Mouse (Mus musculus) G1E (cell line): ENCODE results near the gene Pgm5. TPM values are rescaled to one million over a fixed set of nuclear protein-coding genes. Genes with fewer than 3 reads are reported as not detected.

Source experiments
- ATAC-seq: 2 replicates; pipeline ENCODE4 v1.8.0; 2016; ENCODE audit warnings: mild to moderate bottlenecking; ENCODE audit not compliant: insufficient number of reproducible peaks, poor library complexity, low FRiP score, severe bottlenecking; ENCODE audit errors: extremely low read depth
- DNase-seq: peaks from one replicate; pipeline ENCODE4 v3.0.0; 2012; ENCODE audit warnings: low spot score
- H3K27me3 ChIP-seq: 2 replicates; pipeline ENCODE4 v1.6.1; 2012; ENCODE audit warnings: mild to moderate bottlenecking, low read length, inconsistent platforms; ENCODE audit not compliant: insufficient read depth
- H3K36me3 ChIP-seq: replicated peaks from 2 replicates; pipeline ENCODE3; 2012; ENCODE audit warnings: mild to moderate bottlenecking, inconsistent platforms
- H3K4me1 ChIP-seq: 2 replicates; pipeline ENCODE4 v1.6.1; 2012; ENCODE audit warnings: low read depth, low read length, inconsistent platforms, mixed read lengths; ENCODE audit not compliant: insufficient read depth
- H3K4me3 ChIP-seq: 2 replicates; pipeline ENCODE4 v1.5.1; 2012; ENCODE audit warnings: low read depth, mild to moderate bottlenecking, inconsistent platforms, low read length, moderate library complexity, mixed read lengths
- H3K9me3 ChIP-seq: replicated peaks from 2 replicates; pipeline ENCODE4 v1.6.1; 2012; ENCODE audit warnings: inconsistent platforms
- CTCF ChIP-seq: IDR thresholded peaks from 2 replicates; pipeline ENCODE4 v1.5.1; 2012; ENCODE audit warnings: low read depth, low read length, inconsistent platforms, mixed read lengths
- GATA1 ChIP-seq: IDR thresholded peaks from 2 replicates; pipeline ENCODE4 v1.6.1; 2012; ENCODE audit warnings: borderline replicate concordance, low read length, inconsistent platforms, mixed read lengths
- GATA2 ChIP-seq: IDR thresholded peaks from 2 replicates; pipeline ENCODE4 v1.6.1; 2012; ENCODE audit warnings: low read depth, low read length, inconsistent platforms, borderline replicate concordance
- POLR2AphosphoS5 ChIP-seq: IDR thresholded peaks from 2 replicates; pipeline ENCODE4 v1.6.1; 2012; ENCODE audit warnings: low read depth, low read length, inconsistent platforms; ENCODE audit not compliant: insufficient replicate concordance
- TAL1 ChIP-seq: conservative IDR thresholded peaks from 2 replicates; pipeline ENCODE4 v1.6.1; 2012; ENCODE audit warnings: low read depth, low read length, inconsistent platforms, mixed read lengths
- polyA plus RNA-seq: library from polyadenylated mRNA; stranded (reverse); fragments of >175 nt; gene quantifications from 2 replicates; pipeline ENCODE4 v1.2.3, GENCODE M21; 2012
- total RNA-seq, 2 experiments: library from RNA; stranded (forward) in 1 of 2; stranded (reverse) in 1 of 2; fragments of 200-1000 nt in 1 of 2; fragments of >200 nt in 1 of 2; fragmentation: Nextera tagmentation in 1 of 2; gene quantifications; 2 replicates each; pipeline ENCODE4 v1.2.3; 2014 to 2017

Gene Pgm5
- total and polyA plus RNA-seq, 3 experiments, result 0.16 TPM; not detected in 2

DNA sequence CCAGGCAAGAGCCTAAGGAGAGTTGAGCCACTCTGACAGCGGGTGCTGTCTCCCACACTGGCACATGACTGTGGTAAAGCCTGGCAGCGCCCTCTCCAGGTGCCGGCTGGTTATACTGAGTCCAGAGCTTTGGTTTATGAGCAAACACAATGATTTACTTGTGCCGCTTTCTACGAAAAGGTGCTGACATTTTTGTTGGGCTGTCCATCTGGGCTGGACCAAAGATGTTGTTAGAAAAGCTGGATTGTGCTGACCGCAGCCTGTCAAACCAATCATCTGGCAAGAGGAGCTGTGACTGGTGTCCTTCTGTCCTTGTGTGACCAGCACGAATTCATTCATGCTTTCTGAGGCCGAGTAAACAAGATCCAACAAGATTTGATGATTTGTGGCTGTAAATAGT, 159.9 kb downstream of the Pgm5 start:
- Histone ChIP-seq H3K4me1 (no peaks in the 10 kb centered on the region), H3K4me3 (no peak overlapping the region), H3K36me3 (no peaks in the 10 kb centered on the region), H3K9me3 (no peaks in the 10 kb centered on the region), H3K27me3 (0 out of 2 replicates have a peak, but pooled peaks cover 2% of the 10 kb centered on the region)
- TF ChIP-seq CTCF, result no peak
- no peak for TF ChIP-seq GATA2
- no peak for TF ChIP-seq GATA1
- TF ChIP-seq POLR2AphosphoS5, result no peak
- no peak for TF ChIP-seq TAL1
- DNase-seq (no peak), ATAC-seq (no peak)

DNA sequence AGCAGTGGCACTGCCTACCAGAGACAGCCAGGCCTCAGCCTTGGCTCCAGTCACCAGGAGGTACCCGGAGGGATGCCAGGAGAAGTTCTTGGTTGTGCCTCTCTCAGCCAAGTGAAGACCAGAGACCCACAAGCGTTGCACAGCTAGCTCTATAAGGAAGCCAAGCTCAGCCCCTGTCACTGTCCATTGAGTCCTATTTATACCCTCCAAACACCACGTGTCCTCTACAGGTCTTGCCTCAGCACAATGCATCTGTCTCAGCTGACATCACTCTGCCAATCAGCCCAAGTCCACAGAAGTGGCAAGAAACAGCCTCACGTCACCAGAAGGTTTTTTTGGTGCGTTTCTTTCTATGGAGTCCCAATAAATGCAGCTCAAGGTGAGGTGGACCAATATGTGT, 161.0 kb downstream of the Pgm5 start:
- Histone ChIP-seq H3K4me1 (no peaks in the 10 kb centered on the region), H3K36me3 (no peaks in the 10 kb centered on the region), H3K4me3 (no peak overlapping the region), H3K27me3 (peaks cover 4% of the 10 kb centered on the region; the same call in 1 of the 2 replicates), H3K9me3 (no peaks in the 10 kb centered on the region)
- DNase-seq, result no peak
- TF ChIP-seq GATA2 (no peak), POLR2AphosphoS5 (no peak), TAL1 (no peak), GATA1 (no peak), CTCF (no peak)
- ATAC-seq, result no peak

DNA sequence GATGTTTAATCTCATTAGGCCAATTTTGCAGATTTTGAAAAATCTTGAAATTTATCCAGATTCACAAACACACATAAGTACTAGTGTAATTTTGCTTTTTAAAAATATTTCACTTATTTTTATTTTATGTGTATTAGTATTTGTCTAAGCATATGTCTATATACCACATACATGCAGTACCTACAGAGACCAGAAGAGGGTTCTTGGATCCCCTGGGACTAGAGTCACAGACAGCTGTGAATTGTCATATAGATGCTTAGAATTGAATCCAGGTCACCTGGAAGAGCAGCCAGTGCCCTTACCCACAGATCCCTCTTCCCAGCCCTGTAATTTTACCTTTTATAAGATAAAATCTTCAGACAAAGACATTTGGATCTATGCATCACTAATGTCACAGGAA, 161.7 kb downstream of the Pgm5 start:
- Histone ChIP-seq H3K9me3 (no peaks in the 10 kb centered on the region), H3K4me3 (no peak overlapping the region), H3K36me3 (no peaks in the 10 kb centered on the region), H3K4me1 (no peaks in the 10 kb centered on the region), H3K27me3 (peaks cover 4% of the 10 kb centered on the region; the same call in 1 of the 2 replicates)
- DNase-seq, result no peak
- no peak for ATAC-seq
- TF ChIP-seq POLR2AphosphoS5 (no peak), TAL1 (no peak), GATA1 (no peak), GATA2 (no peak), CTCF (no peak)

DNA sequence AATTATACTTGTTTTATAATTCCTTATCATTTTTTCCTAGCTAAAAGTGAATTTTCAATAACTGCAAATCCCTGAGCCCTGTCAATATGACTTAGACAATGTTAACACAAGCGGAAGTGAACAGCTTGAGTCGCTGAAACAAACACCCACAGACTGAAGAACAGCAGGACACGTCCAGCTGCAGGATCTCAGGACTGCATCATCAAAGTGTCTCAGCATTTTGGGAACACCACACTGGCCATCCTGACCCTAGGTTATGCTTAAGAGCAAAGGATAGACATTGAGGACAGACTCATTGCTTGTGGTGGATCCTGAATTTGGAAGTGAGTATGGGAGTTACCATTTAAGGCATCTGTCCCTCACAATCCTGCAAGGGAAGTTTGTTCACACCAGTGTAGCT, 162.5 kb downstream of the Pgm5 start:
- ATAC-seq, result no peak
- Histone ChIP-seq H3K4me1 (no peaks in the 10 kb centered on the region), H3K4me3 (no peak overlapping the region), H3K36me3 (no peaks in the 10 kb centered on the region), H3K9me3 (no peaks in the 10 kb centered on the region), H3K27me3 (peaks cover 4% of the 10 kb centered on the region; the same call in 1 of the 2 replicates)
- no peak for DNase-seq
- no peak for TF ChIP-seq TAL1
- no peak for TF ChIP-seq POLR2AphosphoS5
- TF ChIP-seq GATA1, result no peak
- TF ChIP-seq CTCF, result no peak
- TF ChIP-seq GATA2, result no peak

DNA sequence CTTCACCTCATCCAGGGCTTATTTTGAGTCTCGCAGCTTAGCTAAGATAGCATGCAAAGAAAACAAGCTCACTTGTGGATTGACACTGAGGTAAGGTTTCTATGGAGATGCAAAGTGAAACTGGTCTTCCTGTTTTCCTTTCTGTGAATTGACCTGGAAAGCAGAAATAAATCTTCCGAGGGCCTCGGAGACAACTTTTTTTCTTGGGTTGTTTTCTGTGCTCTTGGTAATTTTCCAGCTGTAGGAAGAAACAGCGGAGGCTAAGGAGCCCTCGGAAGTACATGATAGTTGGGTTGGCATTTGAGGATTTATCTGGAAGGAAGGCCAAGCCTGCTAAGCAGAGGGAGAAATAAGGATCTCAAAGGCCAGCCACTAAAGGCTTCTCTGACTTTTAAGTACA, 163.0 kb downstream of the Pgm5 start:
- Histone ChIP-seq H3K27me3 (peaks cover 4% of the 10 kb centered on the region; the same call in 1 of the 2 replicates), H3K4me1 (no peaks in the 10 kb centered on the region), H3K36me3 (no peaks in the 10 kb centered on the region), H3K9me3 (no peaks in the 10 kb centered on the region), H3K4me3 (no peak overlapping the region)
- TF ChIP-seq TAL1 (no peak), CTCF (no peak), POLR2AphosphoS5 (no peak)
- DNase-seq (no peak), ATAC-seq (no peak)

DNA sequence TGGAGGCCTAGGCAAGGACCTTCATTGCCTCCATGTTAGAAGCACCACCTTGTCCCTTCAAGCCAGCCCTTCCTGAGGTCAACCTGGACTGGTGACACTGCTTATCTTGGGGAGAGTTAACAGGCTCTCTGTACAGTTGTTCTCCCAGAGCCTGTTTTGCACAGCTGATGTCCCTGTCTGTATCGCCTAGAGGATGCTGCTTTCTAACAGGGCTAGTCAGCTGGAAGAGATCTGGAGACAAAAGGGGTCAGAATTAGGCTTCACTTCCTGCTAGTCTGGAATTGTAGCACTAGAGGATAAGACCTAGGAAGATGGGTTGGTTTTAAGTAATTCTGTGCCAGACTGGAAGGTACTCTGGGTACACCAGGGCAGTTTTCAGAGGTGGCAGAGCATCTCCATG, 163.7 kb downstream of the Pgm5 start:
- Histone ChIP-seq H3K27me3 (peaks cover 4% of the 10 kb centered on the region; the same call in 1 of the 2 replicates), H3K36me3 (no peaks in the 10 kb centered on the region), H3K4me1 (no peaks in the 10 kb centered on the region), H3K9me3 (no peaks in the 10 kb centered on the region), H3K4me3 (no peak overlapping the region)
- TF ChIP-seq TAL1 (no peak), CTCF (no peak), GATA1 (no peak), POLR2AphosphoS5 (no peak), GATA2 (no peak)
- ATAC-seq (no peak), DNase-seq (no peak)

DNA sequence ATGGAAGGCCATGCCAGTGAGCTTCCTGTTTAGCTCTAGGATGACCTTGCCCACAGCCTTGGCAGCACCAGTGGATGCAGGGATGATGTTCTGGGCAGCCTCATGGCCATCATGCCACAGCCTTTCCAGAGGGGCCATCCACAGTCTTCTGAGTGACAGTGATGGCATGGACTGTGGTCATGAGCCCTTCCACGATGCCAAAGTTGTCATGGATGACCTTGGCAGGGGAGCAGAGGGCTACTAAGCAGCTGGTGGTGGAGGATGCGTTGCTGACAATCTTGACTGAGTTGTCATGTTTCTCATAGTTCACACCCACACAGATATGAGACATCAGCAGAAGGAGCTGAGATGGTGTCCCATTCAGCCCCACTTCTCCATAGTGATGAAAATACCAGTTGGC, 169.0 kb downstream of the Pgm5 start:
- H3K4me3 ChIP-seq, result no peak overlapping the region
- no peak for ATAC-seq
- no peak for DNase-seq
- TF ChIP-seq CTCF, result no peak
- TF ChIP-seq TAL1, result no peak
- TF ChIP-seq GATA2, result no peak
- no peak for TF ChIP-seq GATA1
- no peak for TF ChIP-seq POLR2AphosphoS5
- no peaks in the 10 kb centered on the region for H3K4me1 ChIP-seq
- peaks cover 2% of the 10 kb centered on the region; the same call in 1 of the 2 replicates for H3K27me3 ChIP-seq
- H3K36me3 ChIP-seq, result no peaks in the 10 kb centered on the region
- no peaks in the 10 kb centered on the region for H3K9me3 ChIP-seq
